Mouse (Mus musculus) lung, embryonic 14.5 days (tissue): ENCODE measurements at regions not wholly inside any gene's neighbourhood (a gene's known extent, or its start where the extent isn't known, plus 50 kb on each side); places are given as distances from the start of the nearest gene placed in this dataset.

Experiments used
- ATAC-seq: fragments of 200-750 bp; cut with Nextera tagmentation; 2 replicates; pipeline ENCODE4 v1.8.0; 2017; ENCODE audit warnings: mild to moderate bottlenecking, moderate TSS enrichment, moderate library complexity; ENCODE audit not compliant: insufficient read depth
- DNase-seq: peaks from one replicate; pipeline ENCODE4 v3.0.0-alpha.2; 2015
- H3K27ac ChIP-seq: fragments of 300-500 bp; sonication (generic); 2 replicates; pipeline ENCODE4 v1.5.1; 2014; ENCODE audit warnings: low read depth, mild to moderate bottlenecking, moderate library complexity
- H3K27me3 ChIP-seq: fragments of 300-500 bp; sonication (generic); 2 replicates; pipeline ENCODE4 v1.6.1; 2014; ENCODE audit warnings: low read length, control low read depth; ENCODE audit not compliant: insufficient read depth
- H3K36me3 ChIP-seq: fragments of 300-500 bp; sonication (generic); 2 replicates; pipeline ENCODE4 v1.6.1; 2014; ENCODE audit warnings: control low read depth; ENCODE audit not compliant: insufficient read depth
- H3K4me1 ChIP-seq: fragments of 300-500 bp; sonication (generic); 2 replicates; pipeline ENCODE4 v1.6.1; 2014; ENCODE audit warnings: antibody characterized with exemption, control low read depth; ENCODE audit not compliant: insufficient read depth
- H3K4me2 ChIP-seq: fragments of 300-500 bp; sonication (generic); 2 replicates; pipeline ENCODE4 v1.6.1; 2014; ENCODE audit warnings: mild to moderate bottlenecking
- H3K4me3 ChIP-seq: fragments of 300-500 bp; sonication (generic); 2 replicates; pipeline ENCODE4 v1.5.1; 2014; ENCODE audit warnings: low read depth, low read length
- H3K9ac ChIP-seq: fragments of 300-500 bp; sonication (generic); 2 replicates; pipeline ENCODE4 v1.6.1; 2014
- H3K9me3 ChIP-seq: fragments of 300-500 bp; sonication (generic); 2 replicates; pipeline ENCODE4 v1.6.1; 2016; ENCODE audit warnings: low read depth, low read length, control low read depth
- CTCF ChIP-seq: IDR thresholded peaks from 2 replicates; pipeline ENCODE4 v1.5.1; 2016; ENCODE audit warnings: antibody characterized with exemption, low read depth
- WGBS: fragments of 180-500 bp; shearing (Covaris S2); extraction: QIAGEN DNeasy Blood & Tissue Kit; methylation state at CpG from one replicate; pipeline ENCODE4 v1.1.7; 2014; 5-methylcytosine and 5-hydroxymethylcytosine counted together

- ATAC-seq (no peak), DNase-seq (no peak)
- no peaks in the 10 kb centered on the region for H3K36me3 ChIP-seq
- no peak overlapping the region for H3K9ac ChIP-seq
- no peaks in the 10 kb centered on the region for H3K4me1 ChIP-seq
- no peaks in the 10 kb centered on the region for H3K27me3 ChIP-seq
- H3K4me3 ChIP-seq: no peak overlapping the region
- no peaks in the 10 kb centered on the region for H3K9me3 ChIP-seq
- WGBS: 86% methylated on average over 5 of the region's 5 CpGs
- TF ChIP-seq CTCF: no peak
- no peak overlapping the region for H3K4me2 ChIP-seq
- H3K27ac ChIP-seq: no peak overlapping the region
These were observed 147.2 kb upstream of the Bcl6 start for GRCm38 (mm10) chr16:24135841-24136240.

GRCm38 (mm10) chr16:24135351-24135750 is 146.7 kb upstream of the Bcl6 start:
- ATAC-seq (no peak), DNase-seq (no peak)
- Histone ChIP-seq H3K9ac (no peak overlapping the region), H3K36me3 (no peaks in the 10 kb centered on the region), H3K4me3 (no peak overlapping the region), H3K9me3 (no peaks in the 10 kb centered on the region), H3K4me2 (no peak overlapping the region), H3K27me3 (no peaks in the 10 kb centered on the region), H3K27ac (no peak overlapping the region), H3K4me1 (no peaks in the 10 kb centered on the region)
- TF ChIP-seq CTCF: no peak
- WGBS: 79% methylated on average over 4 of the region's 4 CpGs

- Histone ChIP-seq H3K4me2 (no peak overlapping the region), H3K9me3 (no peaks in the 10 kb centered on the region), H3K4me3 (no peak overlapping the region), H3K27me3 (no peaks in the 10 kb centered on the region), H3K9ac (no peak overlapping the region), H3K4me1 (no peaks in the 10 kb centered on the region), H3K27ac (no peak overlapping the region), H3K36me3 (no peaks in the 10 kb centered on the region)
- no peak for TF ChIP-seq CTCF
- WGBS: 54% methylated on average over 4 of the region's 4 CpGs
- no peak for DNase-seq
- ATAC-seq: no peak
These were observed 145.9 kb upstream of the Bcl6 start for GRCm38 (mm10) chr16:24134486-24135050.

- DNase-seq (no peak), ATAC-seq (no peak)
- Histone ChIP-seq H3K9me3 (no peaks in the 10 kb centered on the region), H3K4me3 (no peak overlapping the region), H3K27me3 (no peaks in the 10 kb centered on the region), H3K27ac (no peak overlapping the region), H3K36me3 (no peaks in the 10 kb centered on the region), H3K9ac (no peak overlapping the region), H3K4me2 (no peak overlapping the region), H3K4me1 (no peaks in the 10 kb centered on the region)
- TF ChIP-seq CTCF: no peak
These were observed 142.0 kb upstream of the Bcl6 start for GRCm38 (mm10) chr16:24130646-24131045.

- ATAC-seq: no peak
- WGBS: 77% methylated on average over 4 of the region's 4 CpGs
- no peaks in the 10 kb centered on the region for H3K9me3 ChIP-seq
- H3K27ac ChIP-seq: no peak overlapping the region
- no peaks in the 10 kb centered on the region for H3K27me3 ChIP-seq
- H3K9ac ChIP-seq: no peak overlapping the region
- TF ChIP-seq CTCF: no peak
- H3K36me3 ChIP-seq: no peaks in the 10 kb centered on the region
- H3K4me2 ChIP-seq: no peak overlapping the region
- no peak for DNase-seq
- no peaks in the 10 kb centered on the region for H3K4me1 ChIP-seq
- H3K4me3 ChIP-seq: no peak overlapping the region
These were observed 141.0 kb upstream of the Bcl6 start for GRCm38 (mm10) chr16:24129701-24130100.

- ATAC-seq (no peak), DNase-seq (no peak)
- H3K4me2 ChIP-seq: no peak overlapping the region
- no peaks in the 10 kb centered on the region for H3K4me1 ChIP-seq
- no peaks in the 10 kb centered on the region for H3K27me3 ChIP-seq
- no peak for TF ChIP-seq CTCF
- no peak overlapping the region for H3K4me3 ChIP-seq
- no peaks in the 10 kb centered on the region for H3K9me3 ChIP-seq
- no peak overlapping the region for H3K9ac ChIP-seq
- WGBS: 69% methylated on average over 3 of the region's 3 CpGs
- no peaks in the 10 kb centered on the region for H3K36me3 ChIP-seq
- no peak overlapping the region for H3K27ac ChIP-seq
These were observed 139.9 kb upstream of the Bcl6 start for GRCm38 (mm10) chr16:24128566-24128965.

- DNase-seq (no peak), ATAC-seq (no peak)
- no peak overlapping the region for H3K27ac ChIP-seq
- H3K4me1 ChIP-seq: no peaks in the 10 kb centered on the region
- H3K4me2 ChIP-seq: no peak overlapping the region
- H3K9ac ChIP-seq: no peak overlapping the region
- 84% methylated on average over 5 of the region's 5 CpGs for WGBS
- no peaks in the 10 kb centered on the region for H3K36me3 ChIP-seq
- no peaks in the 10 kb centered on the region for H3K9me3 ChIP-seq
- no peak overlapping the region for H3K4me3 ChIP-seq
- H3K27me3 ChIP-seq: no peaks in the 10 kb centered on the region
- TF ChIP-seq CTCF: no peak
These were observed 136.1 kb upstream of the Bcl6 start for GRCm38 (mm10) chr16:24124766-24125165.

GRCm38 (mm10) chr16:24124083-24124482 is 135.4 kb upstream of the Bcl6 start:
- TF ChIP-seq CTCF: no peak
- Histone ChIP-seq H3K9me3 (no peaks in the 10 kb centered on the region), H3K9ac (no peak overlapping the region), H3K4me3 (no peak overlapping the region), H3K27me3 (no peaks in the 10 kb centered on the region), H3K4me1 (no peaks in the 10 kb centered on the region), H3K27ac (no peak overlapping the region), H3K4me2 (no peak overlapping the region), H3K36me3 (no peaks in the 10 kb centered on the region)
- DNase-seq (no peak), ATAC-seq (no peak)
- WGBS: 65% methylated on average over 4 of the region's 4 CpGs
